Mouse (Mus musculus): ENCODE measurements at regions not wholly inside any gene's neighbourhood (a gene's known extent, or its start where the extent isn't known, plus 50 kb on each side); places are given as distances from the start of the nearest gene placed in this dataset.

- ATAC-seq: no peak
Observed at GRCm38 (mm10) chr10:111695918-111696760, 190.1 kb downstream of the Phlda1 start.

GRCm38 (mm10) chr10:111696987-111697386, 190.9 kb downstream of the Phlda1 start:
- ATAC-seq: no peak

- no peak for ATAC-seq
Observed at GRCm38 (mm10) chr10:111699557-111700508, 193.7 kb downstream of the Phlda1 start.

GRCm38 (mm10) chr10:111700570-111700969, 194.5 kb downstream of the Phlda1 start:
- no peak for ATAC-seq

GRCm38 (mm10) chr10:111701138-111701537, 195.1 kb downstream of the Phlda1 start:
- ATAC-seq: no peak

- no peak for ATAC-seq
Observed at GRCm38 (mm10) chr10:111702435-111702834, 196.3 kb downstream of the Phlda1 start.

GRCm38 (mm10) chr10:111703447-111703846, 197.4 kb downstream of the Phlda1 start:
- no peak for ATAC-seq

- ATAC-seq: no peak
Observed at GRCm38 (mm10) chr10:111711519-111712113, 205.5 kb downstream of the Phlda1 start.

- no peak for ATAC-seq
Observed at GRCm38 (mm10) chr10:111712991-111713390, 206.9 kb downstream of the Phlda1 start.

- ATAC-seq: no peak
Observed at GRCm38 (mm10) chr10:111713676-111714075, 207.6 kb downstream of the Phlda1 start.

GRCm38 (mm10) chr10:111715172-111715571, 209.1 kb downstream of the Phlda1 start:
- no peak for ATAC-seq

GRCm38 (mm10) chr10:111719632-111720031, 213.5 kb downstream of the Phlda1 start:
- ATAC-seq: peak; percentile 26

GRCm38 (mm10) chr10:111721068-111721467, 215.0 kb downstream of the Phlda1 start:
- no peak for ATAC-seq

GRCm38 (mm10) chr10:111723885-111724284, 217.8 kb downstream of the Phlda1 start:
- ATAC-seq: no peak

GRCm38 (mm10) chr10:111724574-111725414, 218.7 kb downstream of the Phlda1 start:
- ATAC-seq: no peak

GRCm38 (mm10) chr10:111736026-111736425, 229.9 kb downstream of the Phlda1 start:
- ATAC-seq: no peak

- no peak for ATAC-seq
Observed at GRCm38 (mm10) chr10:111739471-111740138, 232.9 kb upstream of the Krr1 start.

- no peak for ATAC-seq
Observed at GRCm38 (mm10) chr10:111740586-111741265, 231.7 kb upstream of the Krr1 start.

GRCm38 (mm10) chr10:111741301-111741945, 231.0 kb upstream of the Krr1 start:
- ATAC-seq: no peak

GRCm38 (mm10) chr10:111743291-111743690, 229.2 kb upstream of the Krr1 start:
- ATAC-seq: no peak

Measured in CD4-positive, CD25-positive, alpha-beta regulatory T cell, adult 4 months (primary cell).